Mouse (Mus musculus): ENCODE measurements around the gene Ap5m1. TPM values are rescaled to one million over a fixed set of nuclear protein-coding genes. Genes with fewer than 3 reads are reported as not detected.

The Ap5m1 gene
- polyA plus RNA-seq, 1 experiment from 2014 or later, result 7.8 TPM

- no peaks in the 10 kb centered on the region for H3K9me3 ChIP-seq (ENCODE audit: low read length)
- no peaks in the 10 kb centered on the region for H3K36me3 ChIP-seq (replicated peaks; ENCODE audit: insufficient read depth, low read length)
- no peak overlapping the region for H3K27ac ChIP-seq (ENCODE audit: low read depth)
- no peak overlapping the region for H3K9ac ChIP-seq (replicated peaks)
- ATAC-seq (no peak), DNase-seq (no peak)
- 52% methylated on average over 1 of the region's 1 CpGs for WGBS (ENCODE audit: insufficient replicate concordance)
- H3K4me3 ChIP-seq (ENCODE audit: low read depth, low read length), result no peak overlapping the region
- no peak overlapping the region for H3K4me2 ChIP-seq (ENCODE audit: low read depth, low read length)
- no peaks in the 10 kb centered on the region for H3K4me1 ChIP-seq (ENCODE audit: insufficient read depth)
- no peaks in the 10 kb centered on the region for H3K27me3 ChIP-seq (ENCODE audit: insufficient read depth, low read length)
- TF ChIP-seq CTCF (IDR thresholded peaks at IDR 0.05; ENCODE audit: low read depth) (no peak), EP300 (IDR thresholded peaks at IDR 0.05; ENCODE audit: low read depth) (no peak)
These were observed 72.3 kb downstream of the Ap5m1 start for GRCm38 (mm10) chr14:49138171-49138570.

- WGBS (ENCODE audit: insufficient replicate concordance), result 77% methylated on average over 7 of the region's 7 CpGs
These were observed 74.9 kb downstream of the Ap5m1 start for GRCm38 (mm10) chr14:49140756-49141155.

More at GRCm38 (mm10) chr14:49140756-49141155, 74.9 kb downstream of the Ap5m1 start:
- Histone ChIP-seq H3K4me1 (ENCODE audit: insufficient read depth) (no peaks in the 10 kb centered on the region), H3K27ac (ENCODE audit: low read depth) (no peak overlapping the region), H3K9me3 (ENCODE audit: low read length) (no peaks in the 10 kb centered on the region), H3K4me2 (ENCODE audit: low read depth, low read length) (no peak overlapping the region), H3K9ac (replicated peaks) (no peak overlapping the region), H3K27me3 (ENCODE audit: insufficient read depth, low read length) (no peaks in the 10 kb centered on the region), H3K36me3 (replicated peaks; ENCODE audit: insufficient read depth, low read length) (no peaks in the 10 kb centered on the region), H3K4me3 (ENCODE audit: low read depth, low read length) (no peak overlapping the region)
- ATAC-seq (no peak), DNase-seq (no peak)
- TF ChIP-seq CTCF (IDR thresholded peaks at IDR 0.05; ENCODE audit: low read depth) (no peak), EP300 (IDR thresholded peaks at IDR 0.05; ENCODE audit: low read depth) (no peak)

Other genes with a start within 250 kb of the Ap5m1 start
- 11.8 and 12.6 TPM in 2 replicates for gene Exoc5, start 556 bp downstream of the Ap5m1 start, polyA plus RNA-seq (2015; fragmentation: Nextera tagmentation; extraction: Ambion mirVana)
- 3.4 and 4.5 TPM in 2 replicates for gene Naa30, start 106.1 kb downstream of the Ap5m1 start, polyA plus RNA-seq (2015; fragmentation: Nextera tagmentation; extraction: Ambion mirVana)
- gene ccdc198, start 179.4 kb downstream of the Ap5m1 start, polyA plus RNA-seq (2015; fragmentation: Nextera tagmentation; extraction: Ambion mirVana), result 0.46 and 1.5 TPM in 2 replicates

All from liver, postnatal 0 days (tissue).